Mouse (Mus musculus) midbrain, embryonic 16.5 days (tissue): ENCODE results near the gene Gm826. TPM values are rescaled to one million over a fixed set of nuclear protein-coding genes. Genes with fewer than 3 reads are reported as not detected.

Experiments
- ATAC-seq: fragments of 200-750 bp; cut with Nextera tagmentation; 2 replicates; pipeline ENCODE4 v1.8.0; 2017; ENCODE audit warnings: moderate TSS enrichment
- H3K27ac ChIP-seq: fragments of 300-500 bp; sonication (generic); 2 replicates; pipeline ENCODE4 v1.5.1; 2014; ENCODE audit warnings: mild to moderate bottlenecking, low read length, mixed read lengths
- H3K27me3 ChIP-seq: fragments of 300-500 bp; sonication (generic); 2 replicates; pipeline ENCODE4 v1.6.1; 2014; ENCODE audit warnings: low read depth, low read length, mixed read lengths; ENCODE audit not compliant: control insufficient read depth, insufficient read depth
- H3K36me3 ChIP-seq: fragments of 300-500 bp; sonication (generic); 2 replicates; pipeline ENCODE4 v1.6.1; 2014; ENCODE audit warnings: mild to moderate bottlenecking, low read length, moderate library complexity, mixed read lengths; ENCODE audit not compliant: control insufficient read depth, insufficient read depth
- H3K4me1 ChIP-seq: fragments of 300-500 bp; sonication (generic); 2 replicates; pipeline ENCODE4 v1.6.1; 2014; ENCODE audit warnings: mild to moderate bottlenecking, low read length, mixed read lengths; ENCODE audit not compliant: control insufficient read depth, insufficient read depth
- H3K4me2 ChIP-seq: fragments of 300-500 bp; sonication (generic); 2 replicates; pipeline ENCODE4 v1.6.1; 2014; ENCODE audit warnings: mild to moderate bottlenecking, low read length, mixed read lengths
- H3K4me3 ChIP-seq: fragments of 300-500 bp; sonication (generic); 2 replicates; pipeline ENCODE4 v1.5.1; 2014; ENCODE audit warnings: low read depth, mild to moderate bottlenecking, low read length, moderate library complexity, mixed read lengths
- H3K9ac ChIP-seq: fragments of 300-500 bp; sonication (generic); 2 replicates; pipeline ENCODE4 v1.6.1; 2014; ENCODE audit warnings: low read depth, low read length, mixed read lengths
- H3K9me3 ChIP-seq: fragments of 300-500 bp; sonication (generic); replicated peaks from 2 replicates; pipeline ENCODE4 v1.6.1; 2014; ENCODE audit warnings: mild to moderate bottlenecking, low read length, mixed read lengths; ENCODE audit not compliant: control insufficient read depth, poor library complexity, severe bottlenecking
- WGBS: fragments of 180-500 bp; shearing (Covaris S2); extraction: QIAGEN DNeasy Blood & Tissue Kit; methylation state at CpG from one replicate; pipeline ENCODE4 v1.1.7; 2014; 5-methylcytosine and 5-hydroxymethylcytosine counted together
- polyA plus RNA-seq: library from polyadenylated mRNA; unstranded; fragments of >200 nt; fragmentation: Nextera tagmentation; extraction: Ambion mirVana; gene quantifications from 2 replicates; pipeline ENCODE4 v1.2.1, GENCODE M21; 2015

Gm826 gene
- polyA plus RNA-seq, 1 experiment from 2014 or later, result not detected

- 52% methylated on average over 4 of the region's 4 CpGs for WGBS
- Histone ChIP-seq H3K9me3 (no peaks in the 10 kb centered on the region), H3K27me3 (no peaks in the 10 kb centered on the region), H3K36me3 (no peaks in the 10 kb centered on the region), H3K4me1 (no peaks in the 10 kb centered on the region), H3K4me2 (no peak overlapping the region), H3K4me3 (no peak overlapping the region), H3K9ac (no peak overlapping the region), H3K27ac (no peak overlapping the region)
- no peak for ATAC-seq
Measured at GRCm38 (mm10) chr2:160321829-160322228, 12.1 kb downstream of the Gm826 start.

- Histone ChIP-seq H3K9ac (no peak overlapping the region), H3K9me3 (no peaks in the 10 kb centered on the region), H3K36me3 (no peaks in the 10 kb centered on the region), H3K4me2 (no peak overlapping the region), H3K4me1 (peaks cover 4% of the 10 kb centered on the region; the same call in 1 of the 2 replicates), H3K27ac (no peak overlapping the region), H3K4me3 (no peak overlapping the region), H3K27me3 (no peaks in the 10 kb centered on the region)
- 81% methylated on average over 4 of the region's 4 CpGs for WGBS
- no peak for ATAC-seq
Measured at GRCm38 (mm10) chr2:160318255-160318654, 15.7 kb downstream of the Gm826 start.

GRCm38 (mm10) chr2:160313595-160314007 is 20.4 kb downstream of the Gm826 start:
- H3K9me3 ChIP-seq, result no peaks in the 10 kb centered on the region
- H3K27ac ChIP-seq, result no peak overlapping the region
- no peak for ATAC-seq
- no peak overlapping the region for H3K4me3 ChIP-seq
- WGBS, result 37% methylated on average over 12 of the region's 12 CpGs
- no peaks in the 10 kb centered on the region for H3K36me3 ChIP-seq
- H3K9ac ChIP-seq, result no peak overlapping the region
- no peak overlapping the region for H3K4me2 ChIP-seq
- no peaks in the 10 kb centered on the region for H3K27me3 ChIP-seq
- peaks cover 4% of the 10 kb centered on the region; the same call in 1 of the 2 replicates for H3K4me1 ChIP-seq

GRCm38 (mm10) chr2:160305070-160305469 is 28.9 kb downstream of the Gm826 start:
- Histone ChIP-seq H3K4me3 (no peak overlapping the region), H3K27me3 (no peaks in the 10 kb centered on the region), H3K4me2 (no peak overlapping the region), H3K9me3 (no peaks in the 10 kb centered on the region), H3K4me1 (no peaks in the 10 kb centered on the region), H3K36me3 (no peaks in the 10 kb centered on the region), H3K9ac (no peak overlapping the region), H3K27ac (no peak overlapping the region)
- 86% methylated on average over 3 of the region's 3 CpGs for WGBS
- no peak for ATAC-seq

- Histone ChIP-seq H3K27me3 (no peaks in the 10 kb centered on the region), H3K4me3 (no peak overlapping the region), H3K9me3 (no peaks in the 10 kb centered on the region), H3K9ac (no peak overlapping the region), H3K27ac (no peak overlapping the region), H3K4me1 (no peaks in the 10 kb centered on the region), H3K4me2 (no peak overlapping the region), H3K36me3 (no peaks in the 10 kb centered on the region)
- no peak for ATAC-seq
- 100% methylated on average over 2 of the region's 2 CpGs for WGBS
Measured at GRCm38 (mm10) chr2:160303992-160304391, 30.0 kb downstream of the Gm826 start.

- Histone ChIP-seq H3K4me3 (no peak overlapping the region), H3K4me2 (no peak overlapping the region), H3K4me1 (no peaks in the 10 kb centered on the region), H3K27ac (no peak overlapping the region), H3K9me3 (no peaks in the 10 kb centered on the region), H3K36me3 (no peaks in the 10 kb centered on the region), H3K27me3 (no peaks in the 10 kb centered on the region), H3K9ac (no peak overlapping the region)
- ATAC-seq, result no peak
- 62% methylated on average over 4 of the region's 4 CpGs for WGBS
Measured at GRCm38 (mm10) chr2:160302013-160302412, 31.9 kb downstream of the Gm826 start.

- Histone ChIP-seq H3K9ac (no peak overlapping the region), H3K36me3 (no peaks in the 10 kb centered on the region), H3K9me3 (no peaks in the 10 kb centered on the region), H3K27me3 (no peaks in the 10 kb centered on the region), H3K4me1 (no peaks in the 10 kb centered on the region), H3K27ac (no peak overlapping the region), H3K4me2 (no peak overlapping the region), H3K4me3 (no peak overlapping the region)
- ATAC-seq, result no peak
Measured at GRCm38 (mm10) chr2:160298586-160298985, 35.4 kb downstream of the Gm826 start.

GRCm38 (mm10) chr2:160288538-160289151 is 45.3 kb downstream of the Gm826 start:
- Histone ChIP-seq H3K4me1 (no peaks in the 10 kb centered on the region), H3K4me3 (no peak overlapping the region), H3K27me3 (no peaks in the 10 kb centered on the region), H3K4me2 (no peak overlapping the region), H3K36me3 (no peaks in the 10 kb centered on the region), H3K9me3 (no peaks in the 10 kb centered on the region), H3K9ac (no peak overlapping the region), H3K27ac (no peak overlapping the region)
- WGBS, result 79% methylated on average over 10 of the region's 10 CpGs
- no peak for ATAC-seq

- H3K9me3 ChIP-seq, result 0 out of 2 replicates have a peak, but pooled peaks cover 4% of the 10 kb centered on the region
- no peaks in the 10 kb centered on the region for H3K4me1 ChIP-seq
- no peaks in the 10 kb centered on the region for H3K27me3 ChIP-seq
- ATAC-seq, result no peak
- no peaks in the 10 kb centered on the region for H3K36me3 ChIP-seq
- H3K4me3 ChIP-seq, result no peak overlapping the region
- WGBS, result 88% methylated on average over 5 of the region's 5 CpGs
- no peak overlapping the region for H3K4me2 ChIP-seq
- H3K9ac ChIP-seq, result no peak overlapping the region
- H3K27ac ChIP-seq, result no peak overlapping the region
Measured at GRCm38 (mm10) chr2:160275959-160276657, 57.9 kb downstream of the Gm826 start.
